19 mouse cellular contexts compared by ENCODE assay signal in the genomic region with DNA sequence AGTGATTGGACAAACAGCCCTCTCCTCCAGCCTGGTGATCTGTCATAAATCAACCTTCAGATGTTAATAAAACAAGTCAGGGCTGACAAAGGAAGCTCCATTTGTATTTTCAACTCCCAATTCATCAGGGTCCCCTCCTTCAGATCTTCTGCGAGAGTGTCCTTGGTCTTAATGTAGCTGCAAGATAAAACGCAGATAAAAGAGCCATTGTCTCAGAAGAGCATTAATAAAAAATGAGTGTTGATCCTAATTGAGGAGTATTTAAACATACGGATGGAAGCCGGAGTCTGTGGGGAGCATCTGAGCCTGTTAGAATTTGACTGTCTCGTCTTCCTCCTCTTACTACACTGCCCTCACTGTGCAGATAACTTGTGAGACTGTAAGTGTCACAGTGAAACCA.
A peak's percentile ranks its signal among the peaks of the same experiment; 100 is the strongest.
DNase-seq lines count a peak whose midpoint lies in the region; ATAC-seq and TF ChIP-seq lines count a peak whose summit lies in the region.
"Had no signal": no experiment of that assay in that cellular context is flagged by ENCODE, and none has a peak within 500 bp of the region (broad histone marks: within the 10 kb centered on the region; RNA-seq: fewer than 3 reads in every experiment).

No protein-coding gene starts in this region.

- no peaks in the 10 kb centered on the region for H3K9me3 ChIP-seq in intestine, embryonic 15.5 days
- no peaks in the 10 kb centered on the region for H3K9me3 ChIP-seq in intestine, postnatal 0 days (ENCODE audit: control insufficient read depth)
- H3K9me3 ChIP-seq in lung, postnatal 0 days (ENCODE audit: low read length): no peaks in the 10 kb centered on the region
- H3K9me3 ChIP-seq in neural tube, embryonic 11.5 days (ENCODE audit: control insufficient read depth, low read length): no peaks in the 10 kb centered on the region
- H3K9me3 ChIP-seq in neural tube, embryonic 15.5 days (replicated peaks): no peaks in the 10 kb centered on the region
- H3K9me3 ChIP-seq: embryonic facial prominence, embryonic 13.5 days; forebrain, embryonic 12.5 days; heart, embryonic 12.5 days; hindbrain, embryonic 10.5 days had no signal

- 12% methylated on average over 5 of the region's 5 CpGs for WGBS in intestine, embryonic 15.5 days
- 27% methylated on average over 5 of the region's 5 CpGs for WGBS in intestine, postnatal 0 days
- WGBS in lung, postnatal 0 days: 27% methylated on average over 5 of the region's 5 CpGs
- 38% methylated on average over 5 of the region's 5 CpGs for WGBS in lung, adult 2 months
- WGBS in neural tube, embryonic 11.5 days: 44% methylated on average over 5 of the region's 5 CpGs
- WGBS in neural tube, embryonic 15.5 days: 20% methylated on average over 5 of the region's 5 CpGs

- no peaks in the 10 kb centered on the region for H3K27me3 ChIP-seq in intestine, embryonic 15.5 days (replicated peaks)
- H3K27me3 ChIP-seq in intestine, postnatal 0 days (replicated peaks; ENCODE audit: control insufficient read depth, insufficient read depth, low read length): no peaks in the 10 kb centered on the region
- H3K27me3 ChIP-seq in lung, postnatal 0 days (replicated peaks; ENCODE audit: insufficient read depth, low read length): no peaks in the 10 kb centered on the region
- H3K27me3 ChIP-seq in neural tube, embryonic 11.5 days (ENCODE audit: control insufficient read depth, insufficient read depth, low read length): no peaks in the 10 kb centered on the region
- H3K27me3 ChIP-seq in neural tube, embryonic 15.5 days (replicated peaks): no peaks in the 10 kb centered on the region
- H3K27me3 ChIP-seq: CH12.LX; embryonic facial prominence, embryonic 13.5 days; heart, embryonic 12.5 days; Patski had no signal

- ATAC-seq in intestine, embryonic 15.5 days: no peak
- ATAC-seq in intestine, postnatal 0 days: no peak
- no peak; the same call in 1 of the 2 replicates for ATAC-seq in lung, postnatal 0 days
- ATAC-seq in neural tube, embryonic 11.5 days (ENCODE audit: insufficient read depth, low FRiP score, low TSS enrichment): no peak
- ATAC-seq in neural tube, embryonic 15.5 days (ENCODE audit: low FRiP score): no peak
- ATAC-seq: activated CD4-positive, CD25-positive, alpha-beta regulatory T cell, adult 4 months; Patski had no signal

- 0 out of 2 replicates have a peak overlapping the region, but pooled peaks have one; percentile 17 for H3K4me2 ChIP-seq in intestine, embryonic 15.5 days (replicated peaks)
- no peak overlapping the region for H3K4me2 ChIP-seq in intestine, postnatal 0 days (replicated peaks; ENCODE audit: low read depth)
- 0 out of 2 replicates have a peak overlapping the region, but pooled peaks have one; percentile 8 for H3K4me2 ChIP-seq in lung, postnatal 0 days (replicated peaks; ENCODE audit: low read depth, low read length)
- no peak overlapping the region for H3K4me2 ChIP-seq in neural tube, embryonic 11.5 days (ENCODE audit: low read depth)
- no peak overlapping the region for H3K4me2 ChIP-seq in neural tube, embryonic 15.5 days
- H3K4me2 ChIP-seq: embryonic facial prominence, embryonic 13.5 days; forebrain, embryonic 12.5 days; heart, embryonic 12.5 days had no signal

- H3K9ac ChIP-seq in intestine, embryonic 15.5 days: no peak overlapping the region
- no peak overlapping the region for H3K9ac ChIP-seq in intestine, postnatal 0 days (ENCODE audit: low read depth, low read length)
- H3K9ac ChIP-seq in lung, postnatal 0 days (replicated peaks; ENCODE audit: low read depth): no peak overlapping the region
- H3K9ac ChIP-seq in neural tube, embryonic 11.5 days (ENCODE audit: low read length): no peak overlapping the region
- no peak overlapping the region for H3K9ac ChIP-seq in neural tube, embryonic 15.5 days (replicated peaks)
- H3K9ac ChIP-seq: embryonic facial prominence, embryonic 13.5 days; forebrain, embryonic 12.5 days; heart, embryonic 12.5 days had no signal

- TF ChIP-seq CTCF in intestine, postnatal 0 days (IDR thresholded peaks at IDR 0.05; ENCODE audit: low read depth): no peak
- TF ChIP-seq CTCF in lung, postnatal 0 days (IDR thresholded peaks at IDR 0.05): no peak
- no peak for TF ChIP-seq CTCF in lung, adult 2 months (IDR thresholded peaks at IDR 0.05; ENCODE audit: insufficient read depth, low read length)

- H3K27ac ChIP-seq in intestine, embryonic 15.5 days: no peak overlapping the region
- no peak overlapping the region for H3K27ac ChIP-seq in intestine, postnatal 0 days (ENCODE audit: low read depth, low read length)
- H3K27ac ChIP-seq in lung, postnatal 0 days (ENCODE audit: low read length): no peak overlapping the region
- 0 out of 2 replicates have a peak overlapping the region, but pooled peaks have one; percentile 35 for H3K27ac ChIP-seq in neural tube, embryonic 11.5 days (ENCODE audit: low read depth, low read length)
- H3K27ac ChIP-seq in neural tube, embryonic 15.5 days (replicated peaks): no peak overlapping the region
- H3K27ac ChIP-seq: embryonic facial prominence, embryonic 13.5 days; forebrain, embryonic 12.5 days; gastrocnemius, adult 2 months; hindbrain, embryonic 10.5 days had no signal

- H3K4me3 ChIP-seq in intestine, embryonic 15.5 days (replicated peaks): no peak overlapping the region
- no peak overlapping the region for H3K4me3 ChIP-seq in intestine, postnatal 0 days (ENCODE audit: low read depth, low read length)
- no peak overlapping the region for H3K4me3 ChIP-seq in lung, postnatal 0 days (ENCODE audit: low read depth, low read length)
- no peak overlapping the region for H3K4me3 ChIP-seq in lung, adult 2 months (replicated peaks; ENCODE audit: extremely low read depth, low read depth, low read length)
- H3K4me3 ChIP-seq in neural tube, embryonic 11.5 days (ENCODE audit: low read depth, low read length): no peak overlapping the region
- no peak overlapping the region for H3K4me3 ChIP-seq in neural tube, embryonic 15.5 days (replicated peaks)
- H3K4me3 ChIP-seq: embryonic facial prominence, embryonic 13.5 days; forebrain, embryonic 12.5 days; gastrocnemius, adult 2 months; heart, embryonic 12.5 days; hindbrain, embryonic 10.5 days had no signal

- no peak for TF ChIP-seq POLR2A in lung, adult 2 months (IDR thresholded peaks at IDR 0.05; ENCODE audit: borderline replicate concordance, extremely low read depth, low read depth, low read length)

- no peaks in the 10 kb centered on the region for H3K36me3 ChIP-seq in intestine, embryonic 15.5 days
- no peaks in the 10 kb centered on the region for H3K36me3 ChIP-seq in intestine, postnatal 0 days (ENCODE audit: control insufficient read depth, insufficient read depth)
- H3K36me3 ChIP-seq in lung, postnatal 0 days (ENCODE audit: insufficient read depth, low read length): no peaks in the 10 kb centered on the region
- no peaks in the 10 kb centered on the region for H3K36me3 ChIP-seq in neural tube, embryonic 11.5 days (ENCODE audit: control insufficient read depth, insufficient read depth, low read length)
- H3K36me3 ChIP-seq in neural tube, embryonic 15.5 days: no peaks in the 10 kb centered on the region
- H3K36me3 ChIP-seq: embryonic facial prominence, embryonic 13.5 days; forebrain, embryonic 12.5 days; heart, embryonic 12.5 days; hindbrain, embryonic 10.5 days had no signal

- no peak for DNase-seq in lung, postnatal 0 days (ENCODE audit: low spot score)
- DNase-seq in lung, adult 2 months: no peak
- no peak for DNase-seq in neural tube, embryonic 11.5 days (ENCODE audit: low spot score)
- DNase-seq: adrenal gland, postnatal 14 days; cerebellum, adult 18-20 months; cerebellum, adult 9-11 months; cerebellum, postnatal 36 days; gastrocnemius, adult 2 months; gastrocnemius, postnatal 25 days had no signal

- no peak for TF ChIP-seq EP300 in lung, postnatal 0 days (IDR thresholded peaks at IDR 0.05)

- peaks cover 9% of the 10 kb centered on the region; the same call in 1 of the 2 replicates for H3K4me1 ChIP-seq in intestine, embryonic 15.5 days (replicated peaks)
- H3K4me1 ChIP-seq in intestine, postnatal 0 days (replicated peaks; ENCODE audit: control insufficient read depth, insufficient read depth, low read length): no peaks in the 10 kb centered on the region
- H3K4me1 ChIP-seq in lung, postnatal 0 days (ENCODE audit: insufficient read depth, low read depth, low read length): no peaks in the 10 kb centered on the region
- peaks cover 4% of the 10 kb centered on the region; the same call in 1 of the 2 replicates for H3K4me1 ChIP-seq in lung, adult 2 months (ENCODE audit: control insufficient read depth, insufficient read depth, low read length)
- peaks cover 10% of the 10 kb centered on the region for H3K4me1 ChIP-seq in neural tube, embryonic 11.5 days (ENCODE audit: control insufficient read depth, insufficient read depth, low read length)
- peaks cover 32% of the 10 kb centered on the region for H3K4me1 ChIP-seq in neural tube, embryonic 15.5 days

Comparison
In these comparisons a context has a peak if more than half of its experiments do, and no peak if none do; other contexts are left out.
1. H3K4me2 ChIP-seq: peak in intestine, embryonic 15.5 days (single experiment) and lung, postnatal 0 days (single experiment); none in intestine, postnatal 0 days (single experiment), neural tube, embryonic 11.5 days (single experiment) and neural tube, embryonic 15.5 days (single experiment).